Mouse (Mus musculus) E14TG2a.4 (cell line): ENCODE measurements around the gene Ephb2.

Experiments
- CTCF ChIP-seq: conservative IDR thresholded peaks from 2 replicates; pipeline ENCODE4 v1.5.1; 2014; ENCODE audit warnings: low read length
- NANOG ChIP-seq: IDR thresholded peaks from 2 replicates; pipeline ENCODE4 v1.6.1; 2014; ENCODE audit warnings: borderline replicate concordance, low read length, mixed read lengths

DNA sequence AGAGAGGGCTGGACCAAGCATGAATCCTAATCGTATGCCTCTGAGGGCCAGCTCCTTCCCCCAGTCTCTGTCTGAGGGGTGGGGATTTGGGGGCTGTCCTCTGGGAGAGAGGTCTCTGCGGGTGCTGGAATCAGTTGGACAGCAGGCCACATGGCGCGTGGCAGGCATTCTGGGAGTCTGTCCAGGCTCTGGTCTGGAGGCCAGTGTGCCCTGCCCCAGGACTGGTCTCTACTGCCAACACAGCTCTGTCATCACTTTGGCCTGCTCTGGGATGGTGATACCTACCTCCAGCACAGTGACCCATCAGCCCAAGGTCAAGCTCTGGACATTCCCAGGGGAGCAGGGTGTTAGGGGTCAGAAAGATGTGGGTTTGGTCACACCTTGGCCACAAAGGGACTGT is 99.9 kb downstream of the Ephb2 start:
- TF ChIP-seq CTCF, result no peak
- TF ChIP-seq NANOG, result no peak
